In genomic region chr6:147244294-147244693, GRCm38 (mm10) we compare ENCODE assay signal across 27 mouse cellular contexts. TPM values are rescaled to one million over a fixed set of nuclear protein-coding genes. Genes with fewer than 3 reads are reported as not detected.
A peak's percentile ranks its signal among the peaks of the same experiment; 100 is the strongest.
DNase-seq lines count a peak whose midpoint lies in the region; ATAC-seq and TF ChIP-seq lines count a peak whose summit lies in the region.
"Had no signal": no experiment of that assay in that cellular context is flagged by ENCODE, and none has a peak within 500 bp of the region (broad histone marks: within the 10 kb centered on the region; RNA-seq: fewer than 3 reads in every experiment).

No protein-coding gene starts in this region.

- H3K9ac ChIP-seq in intestine, postnatal 0 days (ENCODE audit: low read depth, low read length) = no peak overlapping the region
- no peak overlapping the region for H3K9ac ChIP-seq in intestine, embryonic 16.5 days (ENCODE audit: low read depth, low read length)
- no peak overlapping the region for H3K9ac ChIP-seq in lung, postnatal 0 days (replicated peaks; ENCODE audit: low read depth)
- H3K9ac ChIP-seq in stomach, postnatal 0 days (ENCODE audit: low read length) = no peak overlapping the region
- H3K9ac ChIP-seq: embryonic facial prominence, embryonic 12.5 days; forebrain, embryonic 13.5 days; heart, embryonic 13.5 days; hindbrain, embryonic 12.5 days; stomach, embryonic 15.5 days had no signal

- no peaks in the 10 kb centered on the region for H3K9me3 ChIP-seq in intestine, postnatal 0 days (ENCODE audit: control insufficient read depth)
- H3K9me3 ChIP-seq in intestine, embryonic 16.5 days (ENCODE audit: control insufficient read depth, low read length) = no peaks in the 10 kb centered on the region
- H3K9me3 ChIP-seq in lung, postnatal 0 days (ENCODE audit: low read length) = no peaks in the 10 kb centered on the region
- no peaks in the 10 kb centered on the region for H3K9me3 ChIP-seq in stomach, postnatal 0 days (ENCODE audit: control insufficient read depth, low read length)
- H3K9me3 ChIP-seq: embryonic facial prominence, embryonic 12.5 days; forebrain, embryonic 13.5 days; heart, embryonic 13.5 days; hindbrain, embryonic 12.5 days; megakaryocyte, embryonic 14.5 days; stomach, embryonic 15.5 days had no signal

- ATAC-seq in intestine, postnatal 0 days = no peak
- ATAC-seq in intestine, embryonic 16.5 days = no peak
- no peak for ATAC-seq in lung, postnatal 0 days
- no peak for ATAC-seq in stomach, postnatal 0 days (ENCODE audit: low FRiP score, low TSS enrichment)
- ATAC-seq: forebrain, embryonic 13.5 days; inflammation-experienced regulatory T-cells, adult 6 months had no signal

- no peaks in the 10 kb centered on the region for H3K4me1 ChIP-seq in intestine, postnatal 0 days (replicated peaks; ENCODE audit: control insufficient read depth, insufficient read depth, low read length)
- H3K4me1 ChIP-seq in intestine, embryonic 16.5 days (ENCODE audit: control insufficient read depth, insufficient read depth, low read length) = no peaks in the 10 kb centered on the region
- H3K4me1 ChIP-seq in lung, postnatal 0 days (ENCODE audit: insufficient read depth, low read depth, low read length) = no peaks in the 10 kb centered on the region
- H3K4me1 ChIP-seq in stomach, postnatal 0 days (replicated peaks; ENCODE audit: control insufficient read depth, insufficient read depth) = no peaks in the 10 kb centered on the region
- H3K4me1 ChIP-seq: embryonic facial prominence, embryonic 12.5 days; forebrain, embryonic 13.5 days; heart, embryonic 13.5 days; hindbrain, embryonic 12.5 days; megakaryocyte, embryonic 14.5 days; stomach, embryonic 15.5 days had no signal

- no peaks in the 10 kb centered on the region for H3K36me3 ChIP-seq in intestine, postnatal 0 days (ENCODE audit: control insufficient read depth, insufficient read depth)
- no peaks in the 10 kb centered on the region for H3K36me3 ChIP-seq in intestine, embryonic 16.5 days (ENCODE audit: control insufficient read depth, insufficient read depth, low read length)
- no peaks in the 10 kb centered on the region for H3K36me3 ChIP-seq in lung, postnatal 0 days (ENCODE audit: insufficient read depth, low read length)
- H3K36me3 ChIP-seq in stomach, postnatal 0 days (ENCODE audit: control insufficient read depth, insufficient read depth, low read length) = no peaks in the 10 kb centered on the region
- H3K36me3 ChIP-seq: embryonic facial prominence, embryonic 12.5 days; heart, embryonic 13.5 days; hindbrain, embryonic 12.5 days; stomach, embryonic 15.5 days had no signal

- H3K4me2 ChIP-seq in intestine, postnatal 0 days (replicated peaks; ENCODE audit: low read depth) = no peak overlapping the region
- H3K4me2 ChIP-seq in intestine, embryonic 16.5 days (ENCODE audit: low read depth, low read length) = no peak overlapping the region
- H3K4me2 ChIP-seq in lung, postnatal 0 days (replicated peaks; ENCODE audit: low read depth, low read length) = no peak overlapping the region
- no peak overlapping the region for H3K4me2 ChIP-seq in stomach, postnatal 0 days (replicated peaks; ENCODE audit: low read depth)
- H3K4me2 ChIP-seq: embryonic facial prominence, embryonic 12.5 days; forebrain, embryonic 13.5 days; heart, embryonic 13.5 days; hindbrain, embryonic 12.5 days; stomach, embryonic 15.5 days had no signal

- H3K27ac ChIP-seq in intestine, postnatal 0 days (ENCODE audit: low read depth, low read length) = no peak overlapping the region
- H3K27ac ChIP-seq in intestine, embryonic 16.5 days (ENCODE audit: low read length) = no peak overlapping the region
- H3K27ac ChIP-seq in lung, postnatal 0 days (ENCODE audit: low read length) = no peak overlapping the region
- H3K27ac ChIP-seq in stomach, postnatal 0 days (replicated peaks) = no peak overlapping the region
- H3K27ac ChIP-seq: embryonic facial prominence, embryonic 12.5 days; forebrain, embryonic 13.5 days; heart, embryonic 13.5 days; hindbrain, embryonic 12.5 days; stomach, embryonic 15.5 days had no signal

- DNase-seq in lung, postnatal 0 days (ENCODE audit: low spot score) = no peak
- DNase-seq in lung, postnatal 10 days = no peak
- DNase-seq in NIH3T3 (ENCODE audit: low read depth) = peak; percentile 22
- DNase-seq in stomach, postnatal 0 days (ENCODE audit: low spot score) = no peak
- DNase-seq in frontal cortex, postnatal 14 days (ENCODE audit: low spot score in 2 of 2) = no peak
- DNase-seq: cerebellum, adult 11-12 months; gastrocnemius, postnatal 10 days; kidney, adult 8-10 months; kidney, postnatal 14 days; left cerebral cortex, postnatal 4 days; liver; lung, postnatal 36 days; right cerebral cortex, adult 18-20 months; right cerebral cortex, postnatal 4 days; thymus, adult 18-20 months; thymus, postnatal 36 days had no signal

- H3K27me3 ChIP-seq in intestine, postnatal 0 days (replicated peaks; ENCODE audit: control insufficient read depth, insufficient read depth, low read length) = no peaks in the 10 kb centered on the region
- no peaks in the 10 kb centered on the region for H3K27me3 ChIP-seq in intestine, embryonic 16.5 days (replicated peaks; ENCODE audit: control insufficient read depth, insufficient read depth, low read length)
- no peaks in the 10 kb centered on the region for H3K27me3 ChIP-seq in lung, postnatal 0 days (replicated peaks; ENCODE audit: insufficient read depth, low read length)
- H3K27me3 ChIP-seq in stomach, postnatal 0 days (ENCODE audit: control insufficient read depth, insufficient read depth, low read length) = no peaks in the 10 kb centered on the region
- H3K27me3 ChIP-seq: embryonic facial prominence, embryonic 12.5 days; forebrain, embryonic 13.5 days; hindbrain, embryonic 12.5 days; stomach, embryonic 15.5 days had no signal

- 0 out of 2 replicates have a peak, but pooled peaks have one; percentile 28 for TF ChIP-seq CTCF in intestine, postnatal 0 days (IDR thresholded peaks at IDR 0.05; ENCODE audit: low read depth)
- 0 out of 2 replicates have a peak, but pooled peaks have one; percentile 20 for TF ChIP-seq CTCF in lung, postnatal 0 days (IDR thresholded peaks at IDR 0.05)
- peak; percentile 52 for TF ChIP-seq CTCF in stomach, postnatal 0 days (IDR thresholded peaks at IDR 0.05; ENCODE audit: low read depth)

- no peak for TF ChIP-seq EP300 in lung, postnatal 0 days (IDR thresholded peaks at IDR 0.05)
- TF ChIP-seq EP300 in stomach, postnatal 0 days (optimal IDR thresholded peaks at IDR 0.05) = no peak

- H3K4me3 ChIP-seq in intestine, postnatal 0 days (ENCODE audit: low read depth, low read length) = no peak overlapping the region
- no peak overlapping the region for H3K4me3 ChIP-seq in intestine, embryonic 16.5 days (ENCODE audit: low read length)
- no peak overlapping the region for H3K4me3 ChIP-seq in lung, postnatal 0 days (ENCODE audit: low read depth, low read length)
- H3K4me3 ChIP-seq in stomach, postnatal 0 days (ENCODE audit: low read depth, low read length) = no peak overlapping the region
- H3K4me3 ChIP-seq: embryonic facial prominence, embryonic 12.5 days; erythroblast, embryonic 14.5 days; forebrain, embryonic 13.5 days; heart, embryonic 13.5 days; hindbrain, embryonic 12.5 days; megakaryocyte, embryonic 14.5 days; stomach, embryonic 15.5 days had no signal

RNA-seq across cellular contexts. Expression of gene Pthlh, which starts 19.7 kb away (rescaled TPM):
- 0.43 and 0.65 TPM in 2 replicates for polyA plus RNA-seq in intestine, postnatal 0 days (2015; fragmentation: Nextera tagmentation; extraction: Ambion mirVana)
- polyA plus RNA-seq in intestine, embryonic 16.5 days (2015; fragmentation: Nextera tagmentation; extraction: Ambion mirVana) = 0.76 and 0.86 TPM in 2 replicates
- polyA plus RNA-seq in lung, postnatal 0 days (2015; fragmentation: Nextera tagmentation; extraction: Ambion mirVana) = 1.2 and 1.5 TPM in 2 replicates
- polyA plus RNA-seq in stomach, postnatal 0 days (2015; fragmentation: Nextera tagmentation; extraction: Ambion mirVana) = 4.1 and 5.7 TPM in 2 replicates
- polyA plus RNA-seq: erythroblast, embryonic 14.5 days; inflammation-experienced regulatory T-cells, adult 6 months; liver, embryonic 16.5 days had no signal
